Mouse (Mus musculus) cerebellum, adult 2 months (tissue): ENCODE results near the gene Foxo1.

ENCODE experiments used
- CTCF ChIP-seq: fragments of 200-500 bp; IDR thresholded peaks from 2 replicates; pipeline ENCODE4 v1.5.1; 2011; ENCODE audit warnings: low read depth, mild to moderate bottlenecking, control low read depth, low read length, moderate library complexity, borderline replicate concordance; ENCODE audit not compliant: insufficient read depth
- POLR2A ChIP-seq: fragments of 200-500 bp; IDR thresholded peaks from 2 replicates; pipeline ENCODE4 v1.6.1; 2011; ENCODE audit warnings: low read length, control low read depth, borderline replicate concordance; ENCODE audit not compliant: insufficient read depth

DNA sequence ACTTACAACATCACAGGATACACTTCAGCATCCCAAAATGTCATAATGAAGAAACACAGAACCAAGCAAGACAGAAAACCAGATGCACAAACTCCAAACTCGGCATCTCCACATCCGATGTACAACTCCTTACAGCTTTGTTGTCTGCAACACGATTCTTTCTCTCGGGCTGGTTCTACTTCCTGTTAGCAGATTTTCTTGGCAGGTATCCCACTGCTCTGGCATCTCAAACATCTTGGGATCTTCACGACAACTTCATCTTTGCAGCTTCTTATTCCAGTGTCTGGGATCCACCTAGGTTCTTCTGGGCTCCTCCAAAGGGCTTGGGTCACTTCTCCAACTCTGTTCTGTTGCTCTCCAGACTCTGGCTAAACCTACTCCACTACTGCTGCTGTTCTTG, 46.2 kb upstream of the Foxo1 start:
- TF ChIP-seq CTCF: no peak
- no peak for TF ChIP-seq POLR2A
